In the genomic region with DNA sequence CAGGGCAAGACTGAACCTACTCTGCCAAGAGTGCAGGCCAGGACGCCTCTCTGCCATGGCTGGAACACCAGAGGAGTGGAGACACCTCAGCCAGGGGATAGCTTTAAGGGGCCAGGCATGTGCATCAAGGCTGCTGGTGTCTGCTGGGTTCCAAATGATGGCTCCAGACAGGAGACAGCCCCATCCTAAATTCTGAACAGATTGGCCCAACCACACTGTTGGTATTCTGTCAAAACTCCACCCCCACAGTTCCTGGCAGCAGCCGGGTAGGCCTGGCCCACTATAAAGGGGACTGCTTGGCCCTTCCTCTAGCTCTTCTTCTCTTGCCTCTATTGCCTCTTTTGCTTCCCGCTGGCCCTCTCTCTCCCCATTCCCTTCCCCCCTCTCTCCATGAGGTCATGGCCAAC, we compare ENCODE assay signal across 19 mouse cellular contexts.
DNase-seq lines count a peak whose midpoint lies in the region; ATAC-seq lines count a peak whose summit lies in the region.
"Had no signal": no experiment of that assay in that cellular context is flagged by ENCODE, and none has a peak within 500 bp of the region (broad histone marks: within the 10 kb centered on the region; RNA-seq: fewer than 3 reads in every experiment).

No protein-coding gene starts in this region.

- H3K9ac ChIP-seq in forebrain, embryonic 14.5 days (ENCODE audit: low read length) = no peak overlapping the region
- no peak overlapping the region for H3K9ac ChIP-seq in forebrain, embryonic 16.5 days (replicated peaks; ENCODE audit: low read depth, low read length)
- H3K9ac ChIP-seq in midbrain, embryonic 14.5 days (replicated peaks; ENCODE audit: low read length) = no peak overlapping the region
- H3K9ac ChIP-seq: hindbrain, embryonic 13.5 days; intestine, embryonic 15.5 days; limb, embryonic 13.5 days; midbrain, embryonic 15.5 days had no signal

- H3K36me3 ChIP-seq in forebrain, embryonic 14.5 days (ENCODE audit: control insufficient read depth, insufficient read depth, low read length) = no peaks in the 10 kb centered on the region
- H3K36me3 ChIP-seq in forebrain, embryonic 16.5 days (ENCODE audit: control insufficient read depth, insufficient read depth) = no peaks in the 10 kb centered on the region
- no peaks in the 10 kb centered on the region for H3K36me3 ChIP-seq in midbrain, embryonic 14.5 days (ENCODE audit: control insufficient read depth, insufficient read depth, low read length)
- H3K36me3 ChIP-seq: heart, embryonic 10.5 days; hindbrain, embryonic 13.5 days; intestine, embryonic 15.5 days; limb, embryonic 13.5 days; midbrain, embryonic 15.5 days had no signal

- H3K4me2 ChIP-seq in forebrain, embryonic 14.5 days (ENCODE audit: low read length) = no peak overlapping the region
- no peak overlapping the region for H3K4me2 ChIP-seq in forebrain, embryonic 16.5 days (ENCODE audit: low read length)
- H3K4me2 ChIP-seq in midbrain, embryonic 14.5 days (ENCODE audit: low read length) = no peak overlapping the region
- H3K4me2 ChIP-seq: hindbrain, embryonic 13.5 days; intestine, embryonic 15.5 days; limb, embryonic 13.5 days; midbrain, embryonic 15.5 days had no signal

- no peak for ATAC-seq in forebrain, embryonic 14.5 days
- ATAC-seq in forebrain, embryonic 16.5 days = no peak
- no peak for ATAC-seq in midbrain, embryonic 14.5 days (ENCODE audit: low FRiP score, low TSS enrichment)
- ATAC-seq: midbrain, embryonic 15.5 days had no signal

- no peaks in the 10 kb centered on the region for H3K4me1 ChIP-seq in forebrain, embryonic 14.5 days (ENCODE audit: control insufficient read depth, insufficient read depth, low read length)
- H3K4me1 ChIP-seq in forebrain, embryonic 16.5 days (replicated peaks; ENCODE audit: control insufficient read depth, insufficient read depth, low read length) = peaks cover 5% of the 10 kb centered on the region; the same call in 1 of the 2 replicates
- no peaks in the 10 kb centered on the region for H3K4me1 ChIP-seq in midbrain, embryonic 14.5 days (ENCODE audit: control insufficient read depth, insufficient read depth, low read length)
- H3K4me1 ChIP-seq: hindbrain, embryonic 13.5 days; midbrain, embryonic 15.5 days had no signal

- DNase-seq in forebrain, embryonic 14.5 days (ENCODE audit: low spot score) = peak; percentile 31
- peak; percentile 38 for DNase-seq in right cerebral cortex, adult 18-20 months
- DNase-seq in right cerebral cortex, postnatal 10 days (ENCODE audit: low spot score in 2 of 2) = no peak
- DNase-seq in layer of hippocampus, postnatal 36 days = peak; percentile 59 to 60
- DNase-seq in midbrain, embryonic 14.5 days = no peak
- DNase-seq in kidney, postnatal 25 days = no peak
- DNase-seq: adrenal gland, adult 8-10 months; cerebellum, adult 18-20 months; gastrocnemius, postnatal 25 days; heart, postnatal 10 days; lung, postnatal 10 days; thymus, postnatal 25 days had no signal

- no peak overlapping the region for H3K4me3 ChIP-seq in forebrain, embryonic 14.5 days (ENCODE audit: low read depth, low read length)
- H3K4me3 ChIP-seq in forebrain, embryonic 16.5 days (replicated peaks; ENCODE audit: low read length) = no peak overlapping the region
- H3K4me3 ChIP-seq in midbrain, embryonic 14.5 days (replicated peaks; ENCODE audit: low read depth, low read length) = no peak overlapping the region
- H3K4me3 ChIP-seq: heart, embryonic 10.5 days; hindbrain, embryonic 13.5 days; intestine, embryonic 15.5 days; limb, embryonic 13.5 days; midbrain, embryonic 15.5 days had no signal

- H3K27me3 ChIP-seq in forebrain, embryonic 14.5 days (replicated peaks; ENCODE audit: control insufficient read depth, insufficient read depth, low read length) = no peaks in the 10 kb centered on the region
- H3K27me3 ChIP-seq in forebrain, embryonic 16.5 days (replicated peaks; ENCODE audit: control insufficient read depth, insufficient read depth, low read length) = no peaks in the 10 kb centered on the region
- no peaks in the 10 kb centered on the region for H3K27me3 ChIP-seq in midbrain, embryonic 14.5 days (ENCODE audit: control insufficient read depth, insufficient read depth, low read length)
- H3K27me3 ChIP-seq: hindbrain, embryonic 13.5 days; intestine, embryonic 15.5 days; limb, embryonic 13.5 days; midbrain, embryonic 15.5 days had no signal

- no peak overlapping the region for H3K27ac ChIP-seq in forebrain, embryonic 14.5 days (ENCODE audit: low read depth, low read length)
- no peak overlapping the region; the same call in 1 of the 2 replicates for H3K27ac ChIP-seq in forebrain, embryonic 16.5 days (ENCODE audit: low read length)
- no peak overlapping the region for H3K27ac ChIP-seq in midbrain, embryonic 14.5 days (replicated peaks; ENCODE audit: low read depth, low read length)
- H3K27ac ChIP-seq: heart, embryonic 10.5 days; hindbrain, embryonic 13.5 days; intestine, embryonic 15.5 days; kidney, postnatal 0 days; limb, embryonic 13.5 days; midbrain, embryonic 15.5 days had no signal

- no peaks in the 10 kb centered on the region for H3K9me3 ChIP-seq in forebrain, embryonic 14.5 days (replicated peaks; ENCODE audit: control insufficient read depth, low read length)
- no peaks in the 10 kb centered on the region for H3K9me3 ChIP-seq in forebrain, embryonic 16.5 days (ENCODE audit: control insufficient read depth, low read length)
- H3K9me3 ChIP-seq in midbrain, embryonic 14.5 days (ENCODE audit: control insufficient read depth, low read length) = no peaks in the 10 kb centered on the region
- H3K9me3 ChIP-seq: heart, embryonic 10.5 days; hindbrain, embryonic 13.5 days; intestine, embryonic 15.5 days; limb, embryonic 13.5 days; midbrain, embryonic 15.5 days had no signal

- WGBS in forebrain, embryonic 14.5 days = 57% methylated on average over 3 of the region's 3 CpGs
- 69% methylated on average over 3 of the region's 3 CpGs for WGBS in forebrain, embryonic 16.5 days
- WGBS in midbrain, embryonic 14.5 days = 71% methylated on average over 3 of the region's 3 CpGs

Comparison
In these comparisons a context has a peak if more than half of its experiments do, and no peak if none do; other contexts are left out.
1. DNase-seq: peak in forebrain, embryonic 14.5 days (single experiment), right cerebral cortex, adult 18-20 months (single experiment) and layer of hippocampus, postnatal 36 days (2 of 2); none in right cerebral cortex, postnatal 10 days (0 of 2), midbrain, embryonic 14.5 days (single experiment) and kidney, postnatal 25 days (0 of 2).